Mouse (Mus musculus): Measurements from ENCODE around the gene Btbd3. TPM values are rescaled to one million over a fixed set of nuclear protein-coding genes. Genes with fewer than 3 reads are reported as not detected.
"Not testable (repeated sequence)": the region's sequence is repeated elsewhere in the genome, so short reads cannot be mapped to it uniquely, and the experiment has no call there.

Gene Btbd3
- polyA plus RNA-seq, 1 experiment from 2014 or later, result 26.6 TPM

DNA sequence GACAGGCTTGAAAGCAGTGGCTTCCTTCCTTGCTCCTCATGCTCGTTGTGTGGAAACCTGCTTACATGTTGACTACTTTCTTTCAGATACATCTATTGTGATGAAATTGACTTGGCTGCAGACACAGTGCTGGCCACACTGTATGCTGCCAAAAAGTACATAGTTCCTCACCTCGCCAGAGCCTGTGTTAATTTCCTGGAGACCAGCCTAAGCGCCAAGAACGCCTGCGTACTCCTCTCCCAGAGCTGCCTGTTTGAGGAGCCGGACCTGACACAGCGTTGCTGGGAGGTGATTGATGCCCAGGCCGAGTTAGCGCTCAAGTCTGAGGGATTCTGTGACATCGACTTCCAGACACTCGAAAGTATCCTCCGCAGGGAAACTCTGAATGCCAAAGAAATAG, 27.0 kb downstream of the Btbd3 start:
- Histone ChIP-seq H3K9me3 (no peaks in the 10 kb centered on the region), H3K27ac (no peak overlapping the region), H3K4me3 (no peak overlapping the region), H3K4me1 (replicated peaks) (peaks cover 24% of the 10 kb centered on the region), H3K9ac (no peak overlapping the region), H3K36me3 (peaks cover 29% of the 10 kb centered on the region), H3K4me2 (no peak overlapping the region), H3K27me3 (no peaks in the 10 kb centered on the region)
- WGBS, result 87% methylated on average over 12 of the region's 12 CpGs
- no peak for ATAC-seq (ENCODE audit: low FRiP score)

DNA sequence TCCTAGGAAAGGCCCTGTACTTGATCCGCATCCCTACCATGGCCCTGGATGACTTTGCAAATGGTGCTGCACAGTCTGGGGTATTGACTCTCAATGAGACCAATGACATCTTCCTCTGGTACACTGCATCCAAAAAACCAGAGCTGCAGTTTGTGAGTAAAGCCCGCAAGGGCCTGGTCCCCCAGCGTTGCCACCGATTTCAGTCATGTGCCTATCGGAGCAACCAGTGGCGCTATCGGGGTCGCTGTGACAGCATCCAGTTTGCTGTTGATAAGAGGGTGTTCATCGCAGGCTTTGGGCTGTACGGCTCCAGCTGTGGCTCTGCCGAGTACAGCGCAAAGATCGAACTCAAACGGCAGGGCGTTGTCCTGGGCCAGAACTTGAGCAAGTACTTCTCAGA, 27.5 kb downstream of the Btbd3 start:
- peaks cover 19% of the 10 kb centered on the region for H3K4me1 ChIP-seq (replicated peaks)
- H3K4me2 ChIP-seq, result no peak overlapping the region
- no peak overlapping the region for H3K27ac ChIP-seq
- ATAC-seq (ENCODE audit: low FRiP score), result no peak
- 97% methylated on average over 15 of the region's 15 CpGs for WGBS
- no peak overlapping the region for H3K4me3 ChIP-seq
- peaks cover 34% of the 10 kb centered on the region for H3K36me3 ChIP-seq
- H3K9me3 ChIP-seq, result no peaks in the 10 kb centered on the region
- H3K9ac ChIP-seq, result no peak overlapping the region
- no peaks in the 10 kb centered on the region for H3K27me3 ChIP-seq

GRCm38 (mm10) chr2:138285811-138286210, 29.4 kb downstream of the Btbd3 start:
- Histone ChIP-seq H3K9me3 (no peaks in the 10 kb centered on the region), H3K36me3 (peaks cover 34% of the 10 kb centered on the region), H3K4me1 (replicated peaks) (no peaks in the 10 kb centered on the region), H3K27ac (no peak overlapping the region), H3K27me3 (no peaks in the 10 kb centered on the region), H3K4me3 (no peak overlapping the region), H3K4me2 (no peak overlapping the region), H3K9ac (no peak overlapping the region)
- WGBS, result 94% methylated on average over 4 of the region's 4 CpGs
- ATAC-seq (ENCODE audit: low FRiP score), result no peak

DNA sequence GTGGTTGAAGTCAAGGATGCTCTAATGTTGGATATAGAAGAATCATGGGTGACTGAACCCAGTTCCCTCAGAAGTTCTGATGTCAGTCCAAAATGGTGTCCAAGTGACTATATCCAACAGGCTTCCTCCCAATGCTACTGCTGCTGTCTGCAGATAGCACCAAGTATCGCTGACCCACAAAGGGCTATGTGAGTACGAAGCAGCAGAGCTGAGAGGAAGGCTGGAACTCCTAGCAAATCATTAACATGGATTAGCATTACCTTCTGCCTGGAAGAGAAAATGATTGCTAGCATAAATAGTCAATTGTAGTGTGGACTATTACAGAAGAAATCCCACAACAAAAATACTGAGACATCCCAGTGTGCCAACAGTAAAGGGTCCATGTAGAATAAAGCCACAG, 33.8 kb downstream of the Btbd3 start:
- 82% methylated on average over 2 of the region's 2 CpGs for WGBS

DNA sequence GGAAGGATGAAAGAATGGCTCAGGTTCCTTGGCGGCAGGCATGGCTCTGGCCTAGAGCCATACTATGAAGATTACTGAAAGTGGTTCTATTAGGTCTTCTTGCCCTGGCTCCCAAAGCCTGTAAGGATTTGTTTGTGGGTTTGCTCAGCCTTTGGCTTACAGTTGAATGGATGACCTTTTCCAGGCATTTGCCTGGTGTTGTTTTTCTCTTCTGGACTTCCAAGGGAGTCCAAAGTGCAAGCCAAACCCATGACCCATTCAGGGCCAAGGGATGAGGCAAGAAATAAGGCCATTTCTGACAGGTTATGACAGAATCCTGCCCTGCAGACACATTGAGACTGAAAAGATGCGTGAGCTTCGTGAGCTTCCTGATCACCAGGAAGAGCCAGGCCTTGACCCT, 37.9 kb downstream of the Btbd3 start:
- no peaks in the 10 kb centered on the region for H3K4me1 ChIP-seq (replicated peaks)
- ATAC-seq (ENCODE audit: low FRiP score), result no peak
- 86% methylated on average over 3 of the region's 3 CpGs for WGBS
- H3K9me3 ChIP-seq, result no peaks in the 10 kb centered on the region
- no peak overlapping the region for H3K9ac ChIP-seq
- no peaks in the 10 kb centered on the region for H3K27me3 ChIP-seq
- H3K27ac ChIP-seq, result no peak overlapping the region
- no peaks in the 10 kb centered on the region for H3K36me3 ChIP-seq
- H3K4me3 ChIP-seq, result no peak overlapping the region
- H3K4me2 ChIP-seq, result no peak overlapping the region

More for the DNA sequence above, 33.8 kb downstream of the Btbd3 start:
- no peaks in the 10 kb centered on the region for H3K9me3 ChIP-seq
- peaks cover 16% of the 10 kb centered on the region for H3K36me3 ChIP-seq
- no peak overlapping the region for H3K27ac ChIP-seq
- H3K27me3 ChIP-seq, result no peaks in the 10 kb centered on the region
- no peak overlapping the region for H3K4me3 ChIP-seq
- ATAC-seq (ENCODE audit: low FRiP score), result no peak
- H3K9ac ChIP-seq, result no peak overlapping the region
- no peaks in the 10 kb centered on the region for H3K4me1 ChIP-seq (replicated peaks)
- H3K4me2 ChIP-seq, result no peak overlapping the region

DNA sequence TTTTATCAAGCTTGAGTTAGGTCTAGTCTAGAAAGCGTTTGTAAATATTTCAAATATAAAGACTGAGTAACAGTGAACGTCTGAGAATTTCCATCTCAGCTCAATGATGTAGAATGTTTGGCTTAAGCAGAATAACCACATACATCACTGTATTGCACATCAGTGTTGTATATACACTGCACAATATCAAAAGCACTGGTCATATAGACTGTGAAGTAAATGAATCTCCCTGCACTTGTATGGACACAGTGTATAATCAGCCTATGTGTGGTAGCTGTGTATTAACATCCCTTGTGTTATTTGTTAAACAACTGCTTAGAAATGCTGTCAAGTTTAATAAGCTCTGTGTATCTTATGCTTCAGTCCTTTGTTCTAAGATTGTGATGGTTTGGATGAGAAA, 49.9 kb downstream of the Btbd3 start:
- Histone ChIP-seq H3K27me3 (no peaks in the 10 kb centered on the region), H3K4me2 (no peak overlapping the region), H3K9me3 (no peaks in the 10 kb centered on the region), H3K27ac (no peak overlapping the region), H3K4me1 (replicated peaks) (no peaks in the 10 kb centered on the region), H3K36me3 (no peaks in the 10 kb centered on the region), H3K9ac (no peak overlapping the region), H3K4me3 (no peak overlapping the region)
- no peak for ATAC-seq (ENCODE audit: low FRiP score)
- WGBS, result 95% methylated on average over 2 of the region's 2 CpGs

DNA sequence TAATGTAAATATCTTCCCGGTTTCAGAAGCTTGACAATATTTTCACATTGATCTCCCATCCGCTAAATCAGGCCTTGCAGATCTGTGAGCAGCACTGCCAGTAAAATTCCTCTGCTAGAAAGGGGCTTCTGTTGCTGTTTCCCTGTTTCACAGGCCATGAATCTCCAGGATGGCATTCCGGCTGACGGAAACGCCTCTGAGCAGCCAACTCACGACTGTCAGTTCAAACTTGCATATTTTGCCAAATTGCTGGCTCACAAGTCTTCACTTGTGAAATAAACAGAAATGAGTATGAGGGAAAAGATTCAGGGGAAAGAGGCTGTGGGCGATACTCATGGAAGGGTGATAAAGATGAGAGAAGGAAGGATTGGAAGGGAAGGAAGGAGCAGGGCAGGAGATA, 59.3 kb downstream of the Btbd3 start:
- Histone ChIP-seq H3K4me1 (replicated peaks) (no peaks in the 10 kb centered on the region), H3K9me3 (no peaks in the 10 kb centered on the region), H3K4me2 (no peak overlapping the region), H3K36me3 (no peaks in the 10 kb centered on the region), H3K27ac (no peak overlapping the region), H3K27me3 (no peaks in the 10 kb centered on the region), H3K4me3 (no peak overlapping the region), H3K9ac (no peak overlapping the region)
- WGBS, result 84% methylated on average over 7 of the region's 7 CpGs
- no peak for ATAC-seq (ENCODE audit: low FRiP score)

DNA sequence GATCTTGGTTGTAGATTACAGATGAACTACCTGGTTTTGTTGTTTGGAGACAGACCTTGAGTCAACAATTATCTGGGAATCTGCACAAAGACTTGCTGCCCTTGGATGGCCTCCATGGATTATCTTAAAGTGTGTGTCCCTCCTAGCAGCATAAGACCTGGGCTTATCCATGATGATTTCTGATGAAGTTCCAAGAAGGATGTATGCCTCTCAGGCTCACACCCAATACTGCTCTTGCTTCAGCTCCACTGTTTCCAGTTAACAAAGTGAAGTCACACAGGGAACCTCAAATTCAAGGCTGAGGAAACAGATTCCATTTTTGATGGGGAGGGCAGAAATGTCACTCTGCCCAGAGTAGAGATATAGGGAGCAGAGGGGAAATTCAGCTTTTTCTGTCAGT, 64.0 kb downstream of the Btbd3 start:
- no peak for ATAC-seq (ENCODE audit: low FRiP score)
- no peaks in the 10 kb centered on the region for H3K27me3 ChIP-seq
- H3K9me3 ChIP-seq, result no peaks in the 10 kb centered on the region
- no peak overlapping the region for H3K27ac ChIP-seq
- no peak overlapping the region for H3K4me2 ChIP-seq
- H3K4me3 ChIP-seq, result no peak overlapping the region
- H3K36me3 ChIP-seq, result no peaks in the 10 kb centered on the region
- H3K9ac ChIP-seq, result no peak overlapping the region
- no peaks in the 10 kb centered on the region for H3K4me1 ChIP-seq (replicated peaks)

- no peak overlapping the region for H3K4me3 ChIP-seq
- H3K4me2 ChIP-seq, result no peak overlapping the region
- no peak for ATAC-seq (ENCODE audit: low FRiP score)
- H3K27me3 ChIP-seq, result no peaks in the 10 kb centered on the region
- no peaks in the 10 kb centered on the region for H3K9me3 ChIP-seq
- H3K4me1 ChIP-seq (replicated peaks), result no peaks in the 10 kb centered on the region
- H3K9ac ChIP-seq, result no peak overlapping the region
- H3K36me3 ChIP-seq, result no peaks in the 10 kb centered on the region
- H3K27ac ChIP-seq, result no peak overlapping the region
- 87% methylated on average over 4 of the region's 4 CpGs for WGBS
Measured at GRCm38 (mm10) chr2:138321041-138321481, 64.7 kb downstream of the Btbd3 start.

- no peak for ATAC-seq (ENCODE audit: low FRiP score)
- Histone ChIP-seq H3K4me1 (replicated peaks) (no peaks in the 10 kb centered on the region), H3K9ac (no peak overlapping the region), H3K4me2 (no peak overlapping the region), H3K27ac (no peak overlapping the region), H3K9me3 (no peaks in the 10 kb centered on the region), H3K4me3 (no peak overlapping the region), H3K36me3 (no peaks in the 10 kb centered on the region), H3K27me3 (no peaks in the 10 kb centered on the region)
- WGBS, result 86% methylated on average over 16 of the region's 16 CpGs
Measured at GRCm38 (mm10) chr2:138322270-138323114, 66.1 kb downstream of the Btbd3 start.

GRCm38 (mm10) chr2:138326367-138326766, 70.0 kb downstream of the Btbd3 start:
- 72% methylated on average over 4 of the region's 4 CpGs for whole genome bisulfite sequencing
- Histone ChIP-seq H3K9me3 (no peaks in the 10 kb centered on the region), H3K36me3 (no peaks in the 10 kb centered on the region)

DNA sequence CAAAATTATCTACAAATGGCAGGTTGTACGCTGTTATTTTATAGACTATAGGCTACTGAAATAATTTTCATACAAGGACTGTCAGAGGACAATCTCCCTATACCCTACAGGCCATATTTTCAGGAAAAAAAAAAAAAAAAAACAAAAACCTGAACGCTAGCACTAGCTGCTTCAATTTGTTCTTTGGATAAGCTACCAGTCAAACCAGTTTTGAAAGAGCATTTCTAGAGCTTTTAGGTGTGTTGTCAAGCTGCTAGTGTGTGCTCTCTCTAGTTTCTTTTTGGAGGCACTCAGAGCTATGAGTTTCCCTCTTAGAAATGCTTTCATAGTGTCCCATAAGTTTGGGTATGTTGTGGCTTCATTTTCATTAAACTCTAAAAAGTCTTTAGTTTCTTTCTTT, 77.8 kb downstream of the Btbd3 start:
- not testable (repeated sequence) for H3K27me3 ChIP-seq; H3K4me3 ChIP-seq; H3K4me1 ChIP-seq (replicated peaks); H3K36me3 ChIP-seq; ATAC-seq (ENCODE audit: low FRiP score); H3K9ac ChIP-seq; H3K4me2 ChIP-seq; H3K27ac ChIP-seq; H3K9me3 ChIP-seq
- WGBS, result 84% methylated on average over 2 of the region's 2 CpGs

More at GRCm38 (mm10) chr2:138326367-138326766, 70.0 kb downstream of the Btbd3 start:
- Histone ChIP-seq H3K4me2 (no peak overlapping the region), H3K4me1 (replicated peaks) (no peaks in the 10 kb centered on the region), H3K27me3 (no peaks in the 10 kb centered on the region), H3K9ac (no peak overlapping the region), H3K4me3 (no peak overlapping the region), H3K27ac (no peak overlapping the region)
- no peak for ATAC-seq (ENCODE audit: low FRiP score)

- Histone ChIP-seq H3K9me3 (no peaks in the 10 kb centered on the region), H3K27ac (no peak overlapping the region), H3K4me2 (no peak overlapping the region), H3K4me1 (replicated peaks) (no peaks in the 10 kb centered on the region), H3K4me3 (no peak overlapping the region), H3K36me3 (no peaks in the 10 kb centered on the region), H3K9ac (no peak overlapping the region), H3K27me3 (no peaks in the 10 kb centered on the region)
- 51% methylated on average over 6 of the region's 6 CpGs for WGBS
- no peak for ATAC-seq (ENCODE audit: low FRiP score)
Measured at GRCm38 (mm10) chr2:138337886-138338494, 81.6 kb downstream of the Btbd3 start.
